Mouse (Mus musculus): ENCODE measurements at regions not wholly inside any gene's neighbourhood (a gene's known extent, or its start where the extent isn't known, plus 50 kb on each side); places are given as distances from the start of the nearest gene placed in this dataset.

DNA sequence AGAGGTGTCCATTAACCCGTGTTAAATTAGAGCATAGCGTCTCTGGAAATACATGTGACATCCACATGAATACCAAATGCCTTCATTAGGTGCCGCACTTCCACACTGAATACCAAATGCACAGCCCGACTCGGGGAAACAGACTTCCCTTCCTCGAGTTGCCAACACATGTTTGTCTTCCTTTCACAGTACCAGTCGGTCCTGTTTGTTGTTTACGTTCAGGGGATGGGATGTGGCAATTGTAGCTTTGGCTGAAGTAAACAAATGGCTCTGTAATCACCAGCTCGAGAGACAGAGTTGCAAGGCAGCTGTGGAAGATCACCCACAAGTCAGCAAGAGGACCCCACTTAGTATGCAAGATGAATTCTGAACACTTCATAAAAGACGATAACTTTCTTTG, 598.3 kb downstream of the Dhx35 start:
- TF ChIP-seq CTCF (IDR thresholded peaks at IDR 0.05 in 2 of 3, conservative IDR thresholded peaks at IDR 0.05 in 1 of 3; ENCODE audit: control insufficient read depth in 1 of 3, insufficient read depth in 1 of 3, low read depth in 2 of 3, low read length in 3 of 3, poor library complexity in 1 of 3, severe bottlenecking in 1 of 3) = no peak
- TF ChIP-seq POLR2AphosphoS2 (IDR thresholded peaks at IDR 0.05; ENCODE audit: low read length) = no peak
- no peak for TF ChIP-seq HCFC1 (IDR thresholded peaks at IDR 0.05; ENCODE audit: low read depth, low read length)
- TF ChIP-seq POLR2A (IDR thresholded peaks at IDR 0.05; ENCODE audit: control insufficient read depth in 1 of 2, insufficient read depth in 1 of 2, low read depth in 1 of 2, low read length in 2 of 2, poor library complexity in 1 of 2) = no peak
- TF ChIP-seq RCOR1 (IDR thresholded peaks at IDR 0.05; ENCODE audit: low read depth, low read length) = no peak
- TF ChIP-seq ELF1 (IDR thresholded peaks at IDR 0.05; ENCODE audit: low read depth, low read length) = no peak
- no peak for TF ChIP-seq MYC (IDR thresholded peaks at IDR 0.05; ENCODE audit: low read depth, low read length)
- TF ChIP-seq GATA1 (IDR thresholded peaks at IDR 0.05; ENCODE audit: low read depth, low read length) = no peak
- no peak for TF ChIP-seq KAT2A (conservative IDR thresholded peaks at IDR 0.05; ENCODE audit: low read depth, low read length)
